Mouse (Mus musculus) natural killer cell, adult 2 months (primary cell): ENCODE data around the gene Styx.
"Not testable (repeated sequence)": the region's sequence is repeated elsewhere in the genome, so short reads cannot be mapped to it uniquely, and the experiment has no call there.

ENCODE experiments used
- DNase-seq, 2 experiments: peaks; one replicate each; pipeline ENCODE4 v3.0.0; 2022; ENCODE audit warnings: low spot score in 2 of 2

Gene Styx

DNA sequence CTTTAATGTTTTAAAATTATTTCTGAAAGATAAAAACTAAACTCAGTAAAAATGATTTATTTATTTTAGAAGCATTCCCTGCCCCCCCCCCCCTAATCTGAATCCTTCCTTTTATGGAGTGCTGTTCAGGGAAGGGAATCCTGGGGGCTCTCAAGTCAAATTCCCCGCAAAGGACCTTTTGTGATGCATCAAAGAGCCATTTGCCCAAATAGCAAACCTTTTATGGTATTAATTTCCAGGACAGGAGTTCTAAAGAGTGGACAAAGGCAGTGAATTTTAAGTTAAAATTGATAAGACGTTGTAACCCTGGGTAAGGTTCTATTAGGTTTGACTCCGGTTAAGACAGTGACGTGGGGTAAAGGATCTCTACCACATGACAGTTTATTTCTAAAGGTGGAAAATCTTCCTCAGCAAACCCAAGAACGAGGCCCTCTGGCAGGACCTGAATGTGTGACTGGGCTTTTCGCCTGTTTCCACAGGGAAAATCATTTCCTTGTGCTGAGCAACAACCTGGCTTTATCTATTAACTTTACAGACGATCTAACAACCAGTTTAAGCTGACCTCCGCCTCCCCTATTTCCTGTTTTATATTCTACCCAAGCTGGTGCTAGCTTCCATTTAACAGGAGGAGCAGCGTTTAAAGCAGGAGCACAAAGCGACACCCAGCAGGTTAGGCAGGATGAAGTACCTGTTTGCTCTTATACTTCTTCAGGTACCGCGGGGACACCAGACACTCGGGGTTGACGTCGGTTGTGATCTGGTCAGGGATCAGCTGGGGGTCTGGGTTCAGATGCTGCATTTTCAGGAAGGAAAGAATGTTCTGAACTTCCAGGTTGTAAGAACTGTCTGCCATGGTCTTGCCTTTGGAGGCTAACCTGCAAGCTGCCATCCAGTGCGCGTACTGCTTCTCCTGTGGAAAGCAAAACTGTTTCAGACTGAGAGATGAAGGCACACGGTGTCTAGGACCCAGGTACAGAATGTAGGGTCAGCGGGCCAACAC, 113.4 kb downstream of the Styx start:
- no peak for DNase-seq

DNA sequence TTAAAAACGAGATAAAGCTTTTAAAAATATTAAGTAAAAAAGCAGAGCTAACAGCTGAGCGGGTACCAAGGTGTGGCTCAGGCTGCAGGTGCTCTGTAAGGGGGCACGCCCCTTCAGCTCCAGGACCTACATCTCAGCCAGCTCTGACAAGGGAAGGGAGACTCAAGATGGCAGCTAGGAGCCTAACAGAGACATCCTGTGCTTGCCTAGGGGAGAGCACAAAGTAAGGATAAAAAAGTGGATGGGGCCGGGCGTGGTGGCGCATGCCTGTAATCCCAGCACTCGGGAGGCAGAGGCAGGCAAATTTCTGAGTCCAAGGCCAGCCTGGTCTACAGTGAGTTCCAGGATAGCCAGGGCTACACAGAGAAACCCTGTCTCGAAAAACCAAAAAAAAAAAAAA, 115.5 kb downstream of the Styx start:
- DNase-seq, result not testable (repeated sequence)

GRCm38 (mm10) chr14:45469446-45469845, 118.6 kb downstream of the Styx start:
- DNase-seq, result no peak
